Mouse (Mus musculus) CH12.LX (cell line): ENCODE results near the gene Gm26965. TPM values are rescaled to one million over a fixed set of nuclear protein-coding genes. Genes with fewer than 3 reads are reported as not detected.

Source experiments
- DNase-seq: peaks from one replicate; pipeline ENCODE4 v3.0.0-alpha.2; 2013; ENCODE audit errors: extremely low read depth
- H3K27ac ChIP-seq: 2 replicates; pipeline ENCODE4 v1.5.1; 2012; ENCODE audit warnings: low read depth, mild to moderate bottlenecking, control low read depth, moderate library complexity; ENCODE audit not compliant: insufficient read depth
- H3K27me3 ChIP-seq: replicated peaks from 2 replicates; pipeline ENCODE3; 2012; ENCODE audit warnings: inconsistent platforms
- H3K36me3 ChIP-seq, 2 experiments: replicated peaks in 1 of 2; 2 replicates each; pipeline versions ENCODE3 to v1.6.1; 2012; ENCODE audit warnings: inconsistent platforms in 1 of 2, low read length in 1 of 2, mild to moderate bottlenecking in 1 of 2, mixed read lengths in 1 of 2, moderate library complexity in 1 of 2; ENCODE audit not compliant: control insufficient read depth in 1 of 2, insufficient read depth in 1 of 2
- H3K4me1 ChIP-seq, 2 experiments: 2 replicates each; pipeline ENCODE4 v1.6.1; 2012; ENCODE audit warnings: inconsistent platforms in 1 of 2, moderate library complexity in 1 of 2; ENCODE audit not compliant: insufficient read depth in 2 of 2, control insufficient read depth in 1 of 2
- H3K4me2 ChIP-seq: 2 replicates; pipeline ENCODE4 v1.6.1; 2012; ENCODE audit warnings: low read depth, mild to moderate bottlenecking, control low read depth; ENCODE audit not compliant: poor library complexity, insufficient read depth, severe bottlenecking
- H3K4me3 ChIP-seq, 3 experiments: fragments of 150-350 bp in 1 of 3; sonication (generic) in 1 of 3; replicated peaks in 1 of 3; 2 replicates each; pipeline versions ENCODE3 to v1.5.1; 2011 to 2012; ENCODE audit warnings: low read depth in 2 of 3, low read length in 2 of 3, mild to moderate bottlenecking in 2 of 3, moderate library complexity in 2 of 3, control low read depth in 1 of 3, improper control_type of control experiment in 1 of 3, inconsistent platforms in 1 of 3, mixed read lengths in 1 of 3; ENCODE audit not compliant: poor library complexity in 1 of 3
- H3K79me2 ChIP-seq: replicated peaks from 2 replicates; pipeline ENCODE4 v1.6.1; 2012; ENCODE audit warnings: mild to moderate bottlenecking, moderate library complexity; ENCODE audit not compliant: control insufficient read depth, poor library complexity, insufficient read depth, severe bottlenecking; ENCODE audit errors: extremely low read depth
- H3K9ac ChIP-seq: 2 replicates; pipeline ENCODE4 v1.6.1; 2012; ENCODE audit warnings: low read depth, mild to moderate bottlenecking, control low read depth, moderate library complexity; ENCODE audit not compliant: insufficient read depth
- H3K9me3 ChIP-seq: replicated peaks from 2 replicates; pipeline ENCODE3; 2012; ENCODE audit warnings: low read length, inconsistent platforms, mixed read lengths
- BHLHE40 ChIP-seq: IDR thresholded peaks from 2 replicates; pipeline ENCODE4 v1.6.1; 2011; ENCODE audit warnings: mild to moderate bottlenecking, low read depth, low read length, improper control_type of control experiment
- CHD1 ChIP-seq: IDR thresholded peaks from 2 replicates; pipeline ENCODE4 v1.6.1; 2012; ENCODE audit warnings: low read depth, low read length, improper control_type of control experiment, inconsistent platforms
- CHD2 ChIP-seq: IDR thresholded peaks from 2 replicates; pipeline ENCODE4 v1.6.1; 2011; ENCODE audit warnings: low read length, improper control_type of control experiment
- CTCF ChIP-seq, 2 experiments: IDR thresholded peaks in 1 of 2; conservative IDR thresholded peaks in 1 of 2; 2 replicates each; pipeline ENCODE4 v1.5.1; 2011 to 2012; ENCODE audit warnings: low read depth in 2 of 2, low read length in 2 of 2, improper control_type of control experiment in 1 of 2, inconsistent platforms in 1 of 2, mild to moderate bottlenecking in 1 of 2, moderate library complexity in 1 of 2
- E2F4 ChIP-seq: IDR thresholded peaks from 2 replicates; pipeline ENCODE4 v1.6.1; 2011; ENCODE audit warnings: low read depth, low read length, improper control_type of control experiment; ENCODE audit not compliant: insufficient replicate concordance
- ELF1 ChIP-seq: IDR thresholded peaks from 2 replicates; pipeline ENCODE4 v1.6.1; 2014; ENCODE audit warnings: low read depth, mild to moderate bottlenecking, inconsistent platforms, low read length, improper control_type of control experiment
- EP300 ChIP-seq: IDR thresholded peaks from 2 replicates; pipeline ENCODE4 v1.6.1; 2011; ENCODE audit warnings: low read length, improper control_type of control experiment
- ETS1 ChIP-seq: conservative IDR thresholded peaks from 2 replicates; pipeline ENCODE4 v1.6.1; 2012; ENCODE audit warnings: low read depth, mild to moderate bottlenecking, inconsistent platforms, low read length, improper control_type of control experiment, moderate library complexity
- GABPA ChIP-seq: IDR thresholded peaks from 2 replicates; pipeline ENCODE4 v1.6.1; 2012; ENCODE audit warnings: low read depth, low read length, improper control_type of control experiment, inconsistent platforms; ENCODE audit not compliant: insufficient replicate concordance
- HCFC1 ChIP-seq: IDR thresholded peaks from 2 replicates; pipeline ENCODE4 v1.6.1; 2012; ENCODE audit warnings: low read depth, mild to moderate bottlenecking, inconsistent platforms, low read length, improper control_type of control experiment
- IRF4 ChIP-seq: IDR thresholded peaks from 2 replicates; pipeline ENCODE4 v1.6.1; 2014; ENCODE audit warnings: low read depth, mild to moderate bottlenecking, inconsistent platforms, low read length, improper control_type of control experiment
- JUN ChIP-seq: IDR thresholded peaks from 2 replicates; pipeline ENCODE4 v1.6.1; 2011; ENCODE audit warnings: low read depth, mild to moderate bottlenecking, low read length, improper control_type of control experiment, moderate library complexity; ENCODE audit not compliant: insufficient read depth
- JUND ChIP-seq: conservative IDR thresholded peaks from 2 replicates; pipeline ENCODE4 v1.6.1; 2011; ENCODE audit warnings: low read depth, low read length, improper control_type of control experiment
- KAT2A ChIP-seq: IDR thresholded peaks from 2 replicates; pipeline ENCODE4 v1.6.1; 2012; ENCODE audit warnings: low read length, improper control_type of control experiment, inconsistent platforms; ENCODE audit not compliant: insufficient replicate concordance
- MAFK ChIP-seq: IDR thresholded peaks from 2 replicates; pipeline ENCODE4 v1.6.1; 2011; ENCODE audit warnings: low read length, improper control_type of control experiment; ENCODE audit not compliant: insufficient replicate concordance
- MAX ChIP-seq: IDR thresholded peaks from 2 replicates; pipeline ENCODE4 v1.6.1; 2011; ENCODE audit warnings: low read length, improper control_type of control experiment
- MAZ ChIP-seq: IDR thresholded peaks from 2 replicates; pipeline ENCODE4 v1.6.1; 2012; ENCODE audit warnings: low read depth, mild to moderate bottlenecking, inconsistent platforms, low read length, improper control_type of control experiment, moderate library complexity
- MEF2A ChIP-seq: IDR thresholded peaks from 2 replicates; pipeline ENCODE4 v1.6.1; 2014; ENCODE audit warnings: low read depth, mild to moderate bottlenecking, inconsistent platforms, low read length, improper control_type of control experiment, borderline replicate concordance
- MXI1 ChIP-seq: IDR thresholded peaks from 2 replicates; pipeline ENCODE4 v1.6.1; 2011; ENCODE audit warnings: mild to moderate bottlenecking, low read depth, low read length, improper control_type of control experiment
- MYC ChIP-seq: IDR thresholded peaks from 2 replicates; pipeline ENCODE4 v1.6.1; 2011; ENCODE audit warnings: low read depth, mild to moderate bottlenecking, improper control_type of control experiment, low read length
- NELFE ChIP-seq: IDR thresholded peaks from 2 replicates; pipeline ENCODE4 v1.6.1; 2011; ENCODE audit warnings: low read depth, low read length, improper control_type of control experiment
- NRF1 ChIP-seq: IDR thresholded peaks from 2 replicates; pipeline ENCODE4 v1.6.1; 2014; ENCODE audit warnings: low read depth, mild to moderate bottlenecking, inconsistent platforms, low read length, improper control_type of control experiment, moderate library complexity
- PAX5 ChIP-seq: IDR thresholded peaks from 2 replicates; pipeline ENCODE4 v1.6.1; 2012; ENCODE audit warnings: low read length, inconsistent platforms, mixed read lengths
- POLR2A ChIP-seq: IDR thresholded peaks from 2 replicates; pipeline ENCODE4 v1.6.1; 2011; ENCODE audit warnings: low read depth, mild to moderate bottlenecking, improper control_type of control experiment, low read length
- POLR2AphosphoS2 ChIP-seq: IDR thresholded peaks from 2 replicates; pipeline ENCODE4 v1.6.1; 2011; ENCODE audit warnings: low read depth, low read length, improper control_type of control experiment
- RAD21 ChIP-seq: IDR thresholded peaks from 2 replicates; pipeline ENCODE4 v1.6.1; 2011; ENCODE audit warnings: low read depth, mild to moderate bottlenecking, low read length, improper control_type of control experiment, moderate library complexity
- RCOR1 ChIP-seq: conservative IDR thresholded peaks from 2 replicates; pipeline ENCODE4 v1.6.1; 2012; ENCODE audit warnings: low read depth, mild to moderate bottlenecking, inconsistent platforms, low read length, improper control_type of control experiment
- SIN3A ChIP-seq: IDR thresholded peaks from 2 replicates; pipeline ENCODE4 v1.6.1; 2012; ENCODE audit warnings: low read length, improper control_type of control experiment, inconsistent platforms
- SMC3 ChIP-seq: IDR thresholded peaks from 2 replicates; pipeline ENCODE4 v1.6.1; 2011; ENCODE audit warnings: low read depth, low read length, improper control_type of control experiment
- TBP ChIP-seq: conservative IDR thresholded peaks from 2 replicates; pipeline ENCODE4 v1.6.1; 2011; ENCODE audit warnings: low read depth, low read length, improper control_type of control experiment
- TCF12 ChIP-seq: IDR thresholded peaks from 2 replicates; pipeline ENCODE4 v1.6.1; 2014; ENCODE audit warnings: low read depth, mild to moderate bottlenecking, inconsistent platforms, low read length, improper control_type of control experiment
- UBTF ChIP-seq: IDR thresholded peaks from 2 replicates; pipeline ENCODE4 v1.6.1; 2012; ENCODE audit warnings: low read depth, mild to moderate bottlenecking, inconsistent platforms, low read length, improper control_type of control experiment, moderate library complexity
- USF1 ChIP-seq: IDR thresholded peaks from 2 replicates; pipeline ENCODE4 v1.6.1; 2014; ENCODE audit warnings: low read depth, mild to moderate bottlenecking, inconsistent platforms, low read length, improper control_type of control experiment
- USF2 ChIP-seq: conservative IDR thresholded peaks from 2 replicates; pipeline ENCODE4 v1.6.1; 2011; ENCODE audit warnings: low read depth, low read length, improper control_type of control experiment
- ZC3H11A ChIP-seq: IDR thresholded peaks from 2 replicates; pipeline ENCODE4 v1.6.1; 2012; ENCODE audit warnings: low read depth, mild to moderate bottlenecking, inconsistent platforms, low read length, improper control_type of control experiment
- ZKSCAN1 ChIP-seq: IDR thresholded peaks from 2 replicates; pipeline ENCODE4 v1.6.1; 2012; ENCODE audit warnings: low read depth, inconsistent platforms, low read length, improper control_type of control experiment, borderline replicate concordance
- ZMIZ1 ChIP-seq: IDR thresholded peaks from 2 replicates; pipeline ENCODE4 v1.6.1; 2012; ENCODE audit warnings: low read depth, mild to moderate bottlenecking, inconsistent platforms, low read length, improper control_type of control experiment
- ZNF384 ChIP-seq: IDR thresholded peaks from 2 replicates; pipeline ENCODE4 v1.6.1; 2012; ENCODE audit warnings: low read depth, low read length, improper control_type of control experiment, inconsistent platforms
- dilution Hi-C: fragments of 300-500 bp; cut with MboI; formaldehyde crosslinking; loops from 2 replicates; pipeline ENCODE4 v1.14.3; 2020; ENCODE audit warnings: low sequenced_read_pairs; ENCODE audit not compliant: extremely low pct_unique_long_range_greater_than_20kb, extremely low pct_ligation_motif_present
- in situ Hi-C: fragments of 300-500 bp; cut with MboI; formaldehyde crosslinking; loops from 3 replicates; pipeline ENCODE4 v1.14.3; 2019; ENCODE audit warnings: low sequenced_read_pairs, low pct_ligation_motif_present, low pct_unique_long_range_greater_than_20kb, mixed read lengths
- polyA plus RNA-seq: library from polyadenylated mRNA; unstranded; fragments of >175 nt; gene quantifications from 2 replicates; pipeline ENCODE4 v1.2.1, GENCODE M21; 2012; ENCODE audit warnings: low read depth; ENCODE audit not compliant: insufficient read length
- total RNA-seq, 2 experiments: library from RNA; depleted of rRNA; stranded (reverse); fragments of 300-350 nt in 1 of 2; fragments of >200 nt in 1 of 2; gene quantifications; 2 replicates each; pipeline ENCODE4 v1.2.3; 2012 to 2014

The Gm26965 gene
- 0.08 TPM in 1 of 2 replicates, not detected in the other for total RNA-seq (2012; rRNA removed)
- not detected in 2 replicates for total RNA-seq (2014; rRNA removed)
- polyA plus RNA-seq: not detected in 2 replicates

GRCm38 (mm10) chr13:67525753-67526410 lies at the start of gene Gm26965, which contains the start of gene Zfp87:
Gene Gm26965, minus strand, starts transcription at chr13:67526151.
Gene Zfp87, minus strand, starts transcription at chr13:67526177.
- in situ Hi-C loops: no loop called here
- H3K27me3 ChIP-seq: no peaks in the 10 kb centered on the region
- dilution Hi-C loops: no loop called here
- TF ChIP-seq ZC3H11A: no peak
- no peak for TF ChIP-seq PAX5
- peak; percentile 89; the same call in 1 of the 2 replicates for TF ChIP-seq KAT2A
- TF ChIP-seq ZNF384: no peak
- TF ChIP-seq TCF12: peak; percentile 83
- no peak for TF ChIP-seq JUN
- TF ChIP-seq USF1: no peak
- no peak for TF ChIP-seq BHLHE40
- peak; percentile 39; the same call in 1 of the 2 replicates for TF ChIP-seq GABPA
- peak; percentile 78 for TF ChIP-seq NELFE
- peak; percentile 74; the same call in 1 of the 2 replicates for TF ChIP-seq MAZ
- peak; percentile 66; the same call in 1 of the 2 replicates for TF ChIP-seq IRF4
- TF ChIP-seq CHD1: no peak
- TF ChIP-seq ZMIZ1: peak; percentile 56; the same call in 1 of the 2 replicates
- 0 out of 2 replicates have a peak, but pooled peaks have one; percentile 37 for TF ChIP-seq ETS1
- TF ChIP-seq E2F4: no peak
- TF ChIP-seq RAD21: no peak; the same call in 1 of the 2 replicates
- peak; percentile 35; the same call in 1 of the 2 replicates for TF ChIP-seq MXI1
- 0 out of 2 replicates have a peak, but pooled peaks have one; percentile 13 for TF ChIP-seq NRF1
- TF ChIP-seq CTCF (conservative IDR thresholded peaks at IDR 0.05 in 1 of 2, IDR thresholded peaks at IDR 0.05 in 1 of 2; ENCODE audit: low read depth in 2 of 2, low read length in 2 of 2): peak in 1 of 2 experiments; percentile 6; a peak in 1 of 4 replicates
- peak; percentile 55; the same call in 1 of the 2 replicates for TF ChIP-seq MEF2A
- TF ChIP-seq MYC: no peak
- no peak; the same call in 1 of the 2 replicates for TF ChIP-seq RCOR1
- TF ChIP-seq HCFC1: peak; percentile 96
- TF ChIP-seq SIN3A: peak; percentile 91
- peak; percentile 44; the same call in 1 of the 2 replicates for TF ChIP-seq MAFK
- peak; percentile 94 for TF ChIP-seq TBP
- no peak for TF ChIP-seq USF2
- TF ChIP-seq UBTF: no peak
- no peak for TF ChIP-seq EP300
- no peak for TF ChIP-seq JUND
- peak; percentile 83; the same call in 1 of the 2 replicates for TF ChIP-seq POLR2AphosphoS2
- no peak; the same call in 1 of the 2 replicates for TF ChIP-seq MAX
- peak; percentile 90 for TF ChIP-seq POLR2A
- TF ChIP-seq ELF1: peak; percentile 99
- TF ChIP-seq ZKSCAN1: peak; percentile 71
- no peak for TF ChIP-seq CHD2
- TF ChIP-seq SMC3: no peak; the same call in 1 of the 2 replicates
- TF ChIP-seq, all 38 proteins: peak for 20
- H3K27ac ChIP-seq: peak within 1 kb of the TSS; percentile 37
- H3K79me2 ChIP-seq: peaks cover 34% of the 10 kb centered on the region
- DNase-seq: peak; percentile 97
- peaks cover 6 to 30% of the 10 kb centered on the region in 2 experiments; a peak in 3 of 4 replicates for H3K4me1 ChIP-seq
- H3K36me3 ChIP-seq: peaks cover 4 to 13% of the 10 kb centered on the region in 2 experiments
- H3K4me2 ChIP-seq: peak within 1 kb of the TSS; percentile 94
- peak within 1 kb of the TSS; percentile 49 for H3K9ac ChIP-seq
- H3K9me3 ChIP-seq: no peaks in the 10 kb centered on the region
- H3K4me3 ChIP-seq: peak within 1 kb of the TSS; percentile 80 to 96 (median 87)
